Mouse (Mus musculus): ENCODE results near the gene Car7. TPM values are rescaled to one million over a fixed set of nuclear protein-coding genes. Genes with fewer than 3 reads are reported as not detected.

The Car7 gene
- polyA plus RNA-seq, 1 experiment: 1.4 TPM

GRCm38 (mm10) chr8:104597656-104598055 is 63.2 kb downstream of the Car7 start:
- Histone ChIP-seq H3K4me1 (ENCODE audit: control insufficient read depth, insufficient read depth, insufficient read length) (no peaks in the 10 kb centered on the region), H3K27me3 (ENCODE audit: control insufficient read depth, insufficient read depth, low read length) (no peaks in the 10 kb centered on the region), H3K4me3 (ENCODE audit: extremely low read depth, insufficient read depth, insufficient read length) (no peak overlapping the region), H3K27ac (ENCODE audit: insufficient read depth, low read length) (no peak overlapping the region), H3K36me3 (ENCODE audit: control insufficient read depth, insufficient read depth, low read length) (peaks cover 8% of the 10 kb centered on the region)
- 93% methylated on average over 6 of the region's 6 CpGs for WGBS
- no peak for TF ChIP-seq POLR2A (IDR thresholded peaks at IDR 0.05; ENCODE audit: low read depth, low read length)
- no peak for TF ChIP-seq CTCF (IDR thresholded peaks at IDR 0.05; ENCODE audit: extremely low read depth, insufficient read depth, insufficient read length, insufficient replicate concordance)
- no peak for DNase-seq (ENCODE audit: low read depth in 1 of 2, low spot score in 2 of 2)

DNA sequence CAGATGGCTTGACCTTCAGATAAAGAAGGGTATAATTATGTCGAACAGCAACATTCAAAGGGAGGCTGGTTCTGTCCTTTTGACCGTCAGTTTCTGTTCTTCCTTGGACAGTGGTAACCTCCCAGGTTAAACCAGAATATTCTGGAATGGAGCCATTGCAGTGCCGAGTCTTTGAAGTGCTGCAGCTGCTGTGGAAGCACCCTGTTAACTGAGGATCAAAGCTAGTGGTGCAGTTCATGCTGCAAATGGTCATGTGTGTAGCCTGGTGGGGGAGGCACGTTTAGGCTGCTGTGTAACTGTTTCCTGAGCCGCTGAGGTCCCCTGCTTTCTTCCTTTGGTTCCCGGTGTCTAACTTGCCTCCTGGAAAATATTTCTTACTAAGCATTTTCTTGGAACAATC is 64.0 kb downstream of the Car7 start:
- Histone ChIP-seq H3K36me3 (ENCODE audit: control insufficient read depth, insufficient read depth, low read length) (peaks cover 8% of the 10 kb centered on the region), H3K4me3 (ENCODE audit: extremely low read depth, insufficient read depth, insufficient read length) (no peak overlapping the region), H3K27me3 (ENCODE audit: control insufficient read depth, insufficient read depth, low read length) (no peaks in the 10 kb centered on the region), H3K4me1 (ENCODE audit: control insufficient read depth, insufficient read depth, insufficient read length) (no peaks in the 10 kb centered on the region), H3K27ac (ENCODE audit: insufficient read depth, low read length) (no peak overlapping the region)
- TF ChIP-seq CTCF (IDR thresholded peaks at IDR 0.05; ENCODE audit: extremely low read depth, insufficient read depth, insufficient read length, insufficient replicate concordance) (no peak), POLR2A (IDR thresholded peaks at IDR 0.05; ENCODE audit: low read depth, low read length) (no peak)
- WGBS: 74% methylated on average over 6 of the region's 6 CpGs
- no peak for DNase-seq (ENCODE audit: low read depth in 1 of 2, low spot score in 2 of 2)

Other genes starting within 250 kb of the Car7 start
- gene Cmtm2a, start 241.5 kb upstream of the Car7 start, polyA plus RNA-seq (2012; rRNA removed): not detected in 2 replicates
- gene Gm45711, start 224.6 kb upstream of the Car7 start, polyA plus RNA-seq (2012; rRNA removed): not detected in 2 replicates
- gene Cmtm1, start 224.5 kb upstream of the Car7 start, polyA plus RNA-seq (2012; rRNA removed): not detected in 2 replicates
- gene Gm11020, start 213.1 kb upstream of the Car7 start, polyA plus RNA-seq (2012; rRNA removed): not detected in 2 replicates
- not detected in 2 replicates for gene Cmtm2b, start 212.5 kb upstream of the Car7 start, polyA plus RNA-seq (2012; rRNA removed)
- gene Cmtm3, start 195.3 kb upstream of the Car7 start, polyA plus RNA-seq (2012; rRNA removed): 96.3 and 106 TPM in 2 replicates
- 4.8 and 5.6 TPM in 2 replicates for gene Cmtm4, start 138.9 kb upstream of the Car7 start, polyA plus RNA-seq (2012; rRNA removed)
- 8.4 and 8.6 TPM in 2 replicates for gene Dync1li2, start 91.6 kb upstream of the Car7 start, polyA plus RNA-seq (2012; rRNA removed)
- 0.23 and 0.25 TPM in 2 replicates for gene Terb1, start 24.8 kb upstream of the Car7 start, polyA plus RNA-seq (2012; rRNA removed)
- 4.1 and 6.6 TPM in 2 replicates for gene Nae1, start 52 bp upstream of the Car7 start, polyA plus RNA-seq (2012; rRNA removed)
- gene Pdp2, start 56.8 kb downstream of the Car7 start, polyA plus RNA-seq (2012; rRNA removed): 2.4 and 2.9 TPM in 2 replicates
- 0.29 TPM in 1 of 2 replicates, not detected in the other for gene Cdh16, start 89.7 kb downstream of the Car7 start, polyA plus RNA-seq (2012; rRNA removed)
- 13.1 and 17.2 TPM in 2 replicates for gene Rrad, start 96.6 kb downstream of the Car7 start, polyA plus RNA-seq (2012; rRNA removed)
- 35.7 and 37.5 TPM in 2 replicates for gene Ciao2b, start 107.3 kb downstream of the Car7 start, polyA plus RNA-seq (2012; rRNA removed)
- not detected in 2 replicates for gene Ces2a, start 199.3 kb downstream of the Car7 start, polyA plus RNA-seq (2012; rRNA removed)